Mouse (Mus musculus) embryo, embryonic 10.5 days (tissue): ENCODE results near the gene Mllt6.
"Not testable (repeated sequence)": the region's sequence is repeated elsewhere in the genome, so short reads cannot be mapped to it uniquely, and the experiment has no call there.

Experiments
- DNase-seq: peaks from one replicate; pipeline ENCODE4 v3.0.0-alpha.2; 2015; ENCODE audit warnings: low spot score

Mllt6 gene

DNA sequence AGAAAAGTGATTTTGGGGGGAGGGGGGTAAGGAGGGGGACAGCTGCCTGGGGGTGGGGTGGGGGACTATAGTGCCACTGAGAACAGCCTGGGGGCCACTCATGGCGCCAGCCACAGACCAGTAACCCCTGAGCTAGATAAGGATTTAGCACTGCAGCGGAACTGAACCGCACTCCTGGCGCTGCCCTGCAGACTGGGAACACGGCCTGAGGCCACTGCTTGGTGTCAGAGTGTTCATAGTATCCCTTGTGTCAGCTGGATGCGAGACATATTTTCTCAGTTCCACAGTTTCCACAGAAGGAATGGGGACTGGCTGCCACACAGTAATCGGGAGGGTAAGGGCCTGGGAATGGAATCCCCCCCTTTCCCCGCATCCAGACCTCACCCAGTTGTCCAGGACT, 52.8 kb downstream of the Mllt6 start:
- DNase-seq = no peak

DNA sequence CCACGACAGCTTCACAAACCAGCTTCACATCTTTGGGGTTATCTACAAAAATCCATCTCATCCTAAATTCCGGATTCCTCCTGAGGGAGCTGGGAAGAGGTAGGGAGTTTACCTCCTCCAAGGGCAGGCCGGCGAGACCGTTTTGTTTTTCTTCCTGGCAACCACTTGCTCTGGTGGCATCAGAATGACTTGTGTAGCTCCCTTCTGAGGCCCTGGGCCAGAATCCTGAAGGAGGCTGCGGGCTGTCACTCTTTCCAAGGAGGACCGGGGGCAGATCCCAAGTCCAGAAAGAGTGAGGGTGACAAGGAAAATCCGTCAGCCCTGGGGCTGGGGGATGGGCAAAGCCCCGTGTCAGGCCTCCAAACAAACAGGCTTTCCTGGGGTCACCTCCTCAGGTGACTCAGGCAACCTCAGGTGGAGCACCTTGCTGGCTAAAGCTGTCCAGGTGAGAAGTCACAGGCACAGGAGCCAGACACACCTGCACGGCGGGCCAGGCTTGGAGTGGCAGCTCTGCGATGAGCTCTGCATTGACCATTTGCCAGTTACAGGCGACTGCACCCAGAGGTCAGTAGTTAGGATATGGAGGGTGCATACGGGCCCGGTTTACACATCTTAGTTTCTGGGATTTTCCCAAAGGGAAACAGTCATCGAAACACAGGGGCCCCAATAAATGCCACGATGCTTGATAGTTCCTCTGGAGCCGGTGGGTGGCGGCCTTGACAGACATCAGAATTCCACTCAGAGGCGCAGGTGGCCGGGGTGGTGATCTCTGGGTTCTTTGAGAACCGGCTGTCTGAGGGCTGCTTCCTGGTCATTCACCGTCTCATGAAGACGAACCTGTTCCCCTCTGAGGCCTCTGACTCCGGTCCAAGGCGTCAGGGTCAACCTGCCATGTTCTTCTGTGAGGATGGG, 54.4 kb downstream of the Mllt6 start:
- DNase-seq = no peak

DNA sequence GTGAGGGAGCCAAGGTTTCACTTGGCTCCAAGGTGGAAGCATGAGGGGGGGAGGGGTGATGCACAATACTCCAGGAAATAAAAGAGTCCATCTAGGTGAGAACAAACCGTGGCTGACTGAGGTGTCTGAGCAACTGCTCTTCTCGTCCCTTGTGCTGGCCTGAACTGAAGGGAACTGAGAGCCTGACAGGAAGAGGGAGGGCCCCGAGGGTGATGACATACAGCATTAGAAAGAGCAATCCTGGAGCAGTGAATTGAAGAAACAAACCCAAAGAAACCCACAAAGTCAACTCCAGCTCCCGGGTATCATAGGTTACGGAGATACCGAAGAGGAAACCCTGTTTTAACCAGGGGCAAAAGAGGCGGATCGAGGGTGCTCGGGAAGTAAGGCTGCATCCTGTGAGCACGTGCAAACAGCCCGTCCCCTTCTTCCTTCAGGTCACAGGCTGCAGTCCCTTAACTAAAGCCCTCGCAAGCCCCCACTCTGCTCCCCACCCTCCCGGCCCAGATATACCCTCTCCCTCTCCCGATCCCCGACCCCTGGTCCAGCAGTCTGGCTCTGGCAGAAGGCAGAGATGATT, 55.2 kb downstream of the Mllt6 start:
- no peak for DNase-seq

DNA sequence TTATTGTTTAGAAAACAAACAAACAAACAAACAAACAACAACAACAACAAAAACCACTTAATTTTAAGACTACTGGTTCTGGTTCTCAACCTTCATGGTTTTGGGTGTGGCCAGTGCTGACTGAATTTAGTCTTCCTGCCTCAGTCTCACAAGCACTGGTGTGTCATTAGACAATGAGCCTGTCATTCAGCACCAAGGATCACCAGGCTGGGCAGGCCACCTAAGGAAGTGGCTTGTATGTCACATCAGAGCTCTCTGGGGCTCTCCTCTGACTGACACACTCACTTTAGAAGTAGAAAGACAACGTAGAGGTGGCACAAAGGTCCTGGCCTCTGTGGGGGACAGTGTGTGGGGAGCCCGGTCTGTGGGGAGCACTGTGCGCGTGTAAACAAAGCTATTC, 55.8 kb downstream of the Mllt6 start:
- DNase-seq = no peak

DNA sequence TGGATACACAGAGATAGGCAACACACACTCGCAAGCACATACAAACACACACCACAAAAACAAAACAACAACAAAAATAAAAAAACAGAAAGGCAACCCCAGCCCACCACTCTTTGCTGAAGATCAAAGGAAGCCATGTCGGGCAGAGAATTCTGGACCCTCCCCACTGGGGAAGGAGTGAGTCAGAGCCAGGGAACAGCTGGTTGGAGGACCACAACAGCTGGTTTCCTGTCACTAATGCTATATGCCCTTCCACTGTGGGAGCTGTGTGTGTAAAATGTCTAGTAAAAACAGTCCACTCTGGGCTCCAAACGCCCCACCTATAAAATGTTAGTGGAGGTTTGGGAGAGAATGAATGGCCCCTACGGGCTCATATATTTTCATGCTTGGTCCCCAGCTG, 58.1 kb downstream of the Mllt6 start:
- DNase-seq = no peak

DNA sequence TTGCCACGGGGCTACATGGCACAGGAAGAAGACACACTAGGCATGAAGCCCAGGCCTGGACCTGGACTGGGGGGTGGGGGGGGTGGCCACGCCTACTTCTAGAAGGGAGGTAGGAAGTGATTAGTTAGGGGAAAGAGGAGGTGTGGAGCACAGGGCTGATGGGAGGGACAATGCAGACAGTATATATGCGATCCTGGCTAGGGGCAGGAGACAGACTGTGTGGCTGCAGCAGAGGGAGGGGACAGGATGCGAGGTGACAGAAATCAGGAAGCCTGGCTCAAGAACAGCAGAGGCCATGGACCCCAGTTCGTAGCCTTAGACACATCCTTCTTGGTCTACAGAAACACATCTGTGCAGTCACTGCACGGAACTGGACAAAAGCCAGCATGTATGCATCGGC, 60.5 kb downstream of the Mllt6 start:
- no peak for DNase-seq

DNA sequence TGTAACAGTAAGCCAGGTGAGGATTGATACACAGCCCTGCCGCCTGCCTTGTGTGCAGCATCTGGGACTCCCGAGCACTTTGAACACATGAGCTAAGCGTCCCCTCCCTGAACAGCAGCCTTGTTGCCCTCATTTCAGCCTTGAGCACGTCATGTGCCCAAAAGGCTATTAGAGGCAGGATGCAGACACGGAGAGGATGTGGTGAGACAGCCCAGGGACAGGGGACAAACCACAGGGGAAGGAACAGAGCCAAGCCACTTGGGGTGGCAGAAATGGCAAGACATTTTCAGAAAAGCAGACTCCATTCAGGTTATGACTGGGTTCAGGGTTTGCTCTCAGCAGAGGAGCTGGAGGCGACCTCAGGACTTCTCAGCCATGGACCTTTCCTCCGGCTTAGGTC, 65.1 kb downstream of the Mllt6 start:
- DNase-seq = no peak

DNA sequence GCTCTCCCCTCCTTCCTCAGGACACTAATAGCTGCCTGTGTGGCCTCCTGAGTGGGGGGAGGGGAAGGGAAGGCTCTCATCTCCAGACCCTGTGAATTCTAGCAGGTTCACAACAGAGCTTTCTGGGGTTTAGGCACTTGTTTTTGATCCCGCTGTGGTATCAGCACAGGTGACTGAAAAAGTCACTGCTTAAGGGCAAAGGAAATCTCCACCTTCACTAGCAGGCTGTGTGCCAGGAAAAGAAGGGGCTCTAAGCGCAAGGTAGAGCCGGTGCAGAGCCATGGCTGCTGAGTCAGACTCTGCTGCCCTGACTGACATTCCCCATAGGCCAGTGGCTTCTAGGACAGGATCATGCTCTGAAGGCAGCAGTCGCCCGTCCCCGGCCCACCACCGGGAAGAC, 65.5 kb downstream of the Mllt6 start:
- DNase-seq = no peak

DNA sequence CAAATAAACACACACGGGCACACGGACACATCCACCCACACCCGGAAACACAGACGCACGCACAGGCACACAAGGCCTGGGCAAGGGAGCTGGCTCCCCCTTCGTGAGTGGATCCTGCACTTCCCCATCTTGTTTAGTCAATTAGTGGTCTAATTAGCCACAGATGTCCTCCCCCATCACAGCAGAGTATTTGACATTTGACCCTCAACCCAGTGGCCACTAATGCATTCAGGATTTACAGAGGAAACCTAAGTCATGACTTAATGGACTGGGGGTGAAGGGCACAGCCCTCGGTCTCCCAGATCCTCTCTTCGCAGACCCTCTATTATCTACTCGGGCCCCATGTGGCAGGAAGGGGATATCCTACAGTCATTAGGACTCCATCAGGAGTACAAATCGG, 70.5 kb downstream of the Mllt6 start:
- peak; percentile 81 for DNase-seq

DNA sequence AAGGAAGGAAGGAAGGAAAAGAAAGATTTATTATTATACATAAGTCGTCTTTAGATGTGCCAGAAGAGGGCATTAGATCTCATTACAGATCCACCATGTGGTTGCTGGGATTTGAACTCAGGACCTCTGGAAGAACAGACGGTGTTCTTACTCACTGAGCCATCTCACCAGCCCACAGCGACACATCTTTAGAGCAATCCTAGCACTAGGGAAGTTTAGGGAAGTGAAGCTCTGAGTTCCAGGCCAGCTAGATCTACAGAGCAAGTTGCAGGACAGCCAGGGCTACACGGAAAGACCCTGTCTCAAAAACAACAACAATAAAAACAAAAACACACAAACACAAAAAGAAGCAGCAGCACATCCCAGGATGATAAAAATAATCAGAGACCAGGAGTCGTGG, 71.6 kb downstream of the Mllt6 start:
- DNase-seq = not testable (repeated sequence)
